Mouse (Mus musculus) liver, postnatal 0 days (tissue): ENCODE data around the gene Gcm2.

Experiments
- CTCF ChIP-seq: sonication (generic); IDR thresholded peaks from 2 replicates; pipeline ENCODE4 v1.5.1; 2016; ENCODE audit warnings: antibody characterized with exemption, low read depth
- EP300 ChIP-seq: IDR thresholded peaks from 2 replicates; pipeline ENCODE4 v1.6.1; 2016; ENCODE audit warnings: antibody characterized with exemption, low read depth, mild to moderate bottlenecking

GRCm38 (mm10) chr13:41077921-41078320, 32.9 kb downstream of the Gcm2 start:
- TF ChIP-seq EP300: no peak
- no peak for TF ChIP-seq CTCF
